Comparison of ENCODE assay signal across 20 mouse cellular contexts in the genomic region with DNA sequence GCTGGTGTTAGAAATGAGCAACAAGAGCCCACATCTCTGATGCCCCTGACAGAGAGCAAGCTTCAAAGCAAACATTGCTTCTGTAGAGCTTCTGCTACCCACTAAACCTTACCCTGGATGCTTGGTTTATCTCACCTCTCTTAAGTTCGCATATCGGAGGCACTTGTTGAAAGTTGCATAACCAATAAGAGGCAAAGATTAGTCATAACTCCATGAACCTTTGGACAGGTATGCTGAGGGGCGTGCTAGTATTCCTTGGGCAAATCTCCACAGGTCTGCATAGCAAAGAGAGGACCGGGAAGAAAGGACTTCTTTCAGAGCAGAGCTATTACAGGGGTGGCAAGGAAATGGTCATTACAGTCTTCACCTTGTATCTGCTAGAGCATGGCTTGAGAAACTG.
DNase-seq lines count a peak whose midpoint lies in the region; ATAC-seq and TF ChIP-seq lines count a peak whose summit lies in the region.
"Had no signal": no experiment of that assay in that cellular context is flagged by ENCODE, and none has a peak within 500 bp of the region (broad histone marks: within the 10 kb centered on the region; RNA-seq: fewer than 3 reads in every experiment).

No protein-coding gene starts in this region.

- peak overlapping the region; percentile 59 for H3K27ac ChIP-seq in lung, embryonic 15.5 days
- no peak overlapping the region for H3K27ac ChIP-seq in midbrain, embryonic 11.5 days (ENCODE audit: low read depth, low read length)
- H3K27ac ChIP-seq in midbrain, embryonic 10.5 days (replicated peaks), result no peak overlapping the region
- H3K27ac ChIP-seq: embryonic facial prominence, embryonic 15.5 days; forebrain, embryonic 15.5 days; heart, embryonic 10.5 days; hindbrain, embryonic 12.5 days had no signal

- 63% methylated on average over 4 of the region's 4 CpGs for WGBS in lung, embryonic 15.5 days
- WGBS in lung, adult 2 months, result 66% methylated on average over 4 of the region's 4 CpGs
- 94% methylated on average over 4 of the region's 4 CpGs for WGBS in midbrain, embryonic 11.5 days
- 94% methylated on average over 4 of the region's 4 CpGs for WGBS in midbrain, embryonic 10.5 days

- no peak overlapping the region for H3K9ac ChIP-seq in lung, embryonic 15.5 days
- H3K9ac ChIP-seq in midbrain, embryonic 11.5 days (ENCODE audit: low read length), result no peak overlapping the region
- H3K9ac ChIP-seq: embryonic facial prominence, embryonic 15.5 days; forebrain, embryonic 15.5 days; hindbrain, embryonic 12.5 days had no signal

- H3K9me3 ChIP-seq in lung, embryonic 15.5 days, result no peaks in the 10 kb centered on the region
- no peaks in the 10 kb centered on the region for H3K9me3 ChIP-seq in midbrain, embryonic 11.5 days (ENCODE audit: control insufficient read depth, low read length)
- no peaks in the 10 kb centered on the region for H3K9me3 ChIP-seq in midbrain, embryonic 10.5 days (replicated peaks)
- H3K9me3 ChIP-seq: embryonic facial prominence, embryonic 15.5 days; forebrain, embryonic 15.5 days; heart, embryonic 10.5 days; hindbrain, embryonic 12.5 days had no signal

- ATAC-seq in lung, embryonic 15.5 days (ENCODE audit: borderline replicate concordance, extremely low read depth, low FRiP score, low TSS enrichment), result no peak; the same call in 1 of the 2 replicates
- no peak for ATAC-seq in midbrain, embryonic 11.5 days (ENCODE audit: low FRiP score)
- ATAC-seq: forebrain, embryonic 15.5 days had no signal

- peaks cover 12% of the 10 kb centered on the region for H3K4me1 ChIP-seq in lung, embryonic 15.5 days
- H3K4me1 ChIP-seq in lung, adult 2 months (ENCODE audit: control insufficient read depth, insufficient read depth, low read length), result peaks cover 5% of the 10 kb centered on the region
- no peaks in the 10 kb centered on the region for H3K4me1 ChIP-seq in midbrain, embryonic 11.5 days (ENCODE audit: control insufficient read depth, insufficient read depth, low read length)
- no peaks in the 10 kb centered on the region for H3K4me1 ChIP-seq in midbrain, embryonic 10.5 days
- H3K4me1 ChIP-seq: embryonic facial prominence, embryonic 15.5 days; forebrain, embryonic 15.5 days; hindbrain, embryonic 12.5 days had no signal

- H3K4me2 ChIP-seq in lung, embryonic 15.5 days, result no peak overlapping the region
- no peak overlapping the region for H3K4me2 ChIP-seq in midbrain, embryonic 11.5 days
- H3K4me2 ChIP-seq: embryonic facial prominence, embryonic 15.5 days; forebrain, embryonic 15.5 days; hindbrain, embryonic 12.5 days had no signal

- TF ChIP-seq POLR2A in lung, adult 2 months (IDR thresholded peaks at IDR 0.05; ENCODE audit: borderline replicate concordance, extremely low read depth, low read depth, low read length), result no peak

- DNase-seq in lung, adult 2 months, result no peak
- DNase-seq in midbrain, embryonic 11.5 days (ENCODE audit: low spot score, missing footprints), result peak; percentile 19
- DNase-seq in midbrain, embryonic 10.5 days (ENCODE audit: low spot score), result no peak
- peak; percentile 57 for DNase-seq in lung, postnatal 36 days
- no peak for DNase-seq in spleen, postnatal 14 days (ENCODE audit: low spot score in 2 of 2)
- no peak for DNase-seq in adrenal gland, adult 8-10 months
- DNase-seq: adrenal gland, adult 2 months; adrenal gland, postnatal 36 days; cerebellum, adult 8-10 months; cerebellum, postnatal 14 days; embryo, embryonic 11 days; gastrocnemius, postnatal 36 days; heart, adult 18-20 months; heart, postnatal 10 days; heart, postnatal 4 days had no signal

- no peak overlapping the region for H3K4me3 ChIP-seq in lung, embryonic 15.5 days
- H3K4me3 ChIP-seq in lung, adult 2 months (replicated peaks; ENCODE audit: extremely low read depth, low read depth, low read length), result no peak overlapping the region
- H3K4me3 ChIP-seq in midbrain, embryonic 11.5 days (ENCODE audit: low read depth, low read length), result no peak overlapping the region
- no peak overlapping the region for H3K4me3 ChIP-seq in midbrain, embryonic 10.5 days
- H3K4me3 ChIP-seq: embryonic facial prominence, embryonic 15.5 days; forebrain, embryonic 15.5 days; heart, embryonic 10.5 days; hindbrain, embryonic 12.5 days had no signal

- no peak for TF ChIP-seq CTCF in lung, adult 2 months (IDR thresholded peaks at IDR 0.05; ENCODE audit: insufficient read depth, low read length)

- no peaks in the 10 kb centered on the region for H3K36me3 ChIP-seq in lung, embryonic 15.5 days
- no peaks in the 10 kb centered on the region for H3K36me3 ChIP-seq in midbrain, embryonic 11.5 days (ENCODE audit: control insufficient read depth, insufficient read depth, low read length)
- no peaks in the 10 kb centered on the region for H3K36me3 ChIP-seq in midbrain, embryonic 10.5 days
- H3K36me3 ChIP-seq: embryonic facial prominence, embryonic 15.5 days; forebrain, embryonic 15.5 days; heart, embryonic 10.5 days; hindbrain, embryonic 12.5 days had no signal

- no peaks in the 10 kb centered on the region for H3K27me3 ChIP-seq in lung, embryonic 15.5 days
- H3K27me3 ChIP-seq in midbrain, embryonic 11.5 days (ENCODE audit: control insufficient read depth, insufficient read depth, low read length), result no peaks in the 10 kb centered on the region
- H3K27me3 ChIP-seq in midbrain, embryonic 10.5 days (ENCODE audit: low read depth, poor library complexity, severe bottlenecking), result no peaks in the 10 kb centered on the region
- H3K27me3 ChIP-seq: embryonic facial prominence, embryonic 15.5 days; forebrain, embryonic 15.5 days; hindbrain, embryonic 12.5 days had no signal

Comparison
In these comparisons a context has a peak if more than half of its experiments do, and no peak if none do; other contexts are left out.
1. DNase-seq: peak in midbrain, embryonic 11.5 days (single experiment) and lung, postnatal 36 days (single experiment); none in lung, adult 2 months (single experiment), midbrain, embryonic 10.5 days (single experiment), spleen, postnatal 14 days (0 of 2) and adrenal gland, adult 8-10 months (single experiment).